Mouse (Mus musculus): ENCODE data around the gene Vmn1r88. TPM values are rescaled to one million over a fixed set of nuclear protein-coding genes. Genes with fewer than 3 reads are reported as not detected.
"Not testable (repeated sequence)": the region's sequence is repeated elsewhere in the genome, so short reads cannot be mapped to it uniquely, and the experiment has no call there.

Vmn1r88 gene
- polyA plus RNA-seq (2014; fragmentation: Nextera tagmentation; extraction: Ambion mirVana) = not detected in 2 replicates

GRCm38 (mm10) chr7:13159268-13159667 lies at the start of gene Vmn1r88:
TSS of gene Vmn1r88 (plus strand) at chr7:13159568.
- Histone ChIP-seq H3K27ac (ENCODE audit: low read depth, low read length) (no peak within 1 kb of the TSS), H3K4me3 (ENCODE audit: low read depth, low read length) (no peak within 1 kb of the TSS), H3K27me3 (ENCODE audit: control insufficient read depth, insufficient read depth, low read length) (no peaks in the 10 kb centered on the region), H3K36me3 (ENCODE audit: control insufficient read depth, insufficient read depth, low read length) (no peaks in the 10 kb centered on the region), H3K9me3 (ENCODE audit: control insufficient read depth, low read length) (no peaks in the 10 kb centered on the region), H3K4me2 (no peak within 1 kb of the TSS), H3K9ac (ENCODE audit: low read length) (no peak within 1 kb of the TSS), H3K4me1 (ENCODE audit: control insufficient read depth, insufficient read depth, low read length) (no peaks in the 10 kb centered on the region)
- DNase-seq (ENCODE audit: low spot score, missing footprints) (no peak), ATAC-seq (ENCODE audit: low FRiP score) (no peak)

GRCm38 (mm10) chr7:13119817-13120216 lies 39.6 kb upstream of the Vmn1r88 start, which contains the start of gene Vmn1r86:
TSS of gene Vmn1r86 (minus strand) at chr7:13119917.
- no peaks in the 10 kb centered on the region for H3K4me1 ChIP-seq (ENCODE audit: control insufficient read depth, insufficient read depth, low read length)
- no peaks in the 10 kb centered on the region for H3K9me3 ChIP-seq (ENCODE audit: control insufficient read depth, low read length)
- no peak within 1 kb of the TSS for H3K27ac ChIP-seq (ENCODE audit: low read depth, low read length)
- no peak within 1 kb of the TSS for H3K9ac ChIP-seq (ENCODE audit: low read length)
- no peak within 1 kb of the TSS for H3K4me2 ChIP-seq
- H3K4me3 ChIP-seq (ENCODE audit: low read depth, low read length) = no peak within 1 kb of the TSS
- no peaks in the 10 kb centered on the region for H3K36me3 ChIP-seq (ENCODE audit: control insufficient read depth, insufficient read depth, low read length)
- ATAC-seq (ENCODE audit: low FRiP score) = no peak
- DNase-seq (ENCODE audit: low spot score, missing footprints) = no peak
- no peaks in the 10 kb centered on the region for H3K27me3 ChIP-seq (ENCODE audit: control insufficient read depth, insufficient read depth, low read length)

GRCm38 (mm10) chr7:13123554-13124153 lies 35.7 kb upstream of the Vmn1r88 start:
- not testable (repeated sequence) for DNase-seq (ENCODE audit: low spot score, missing footprints); H3K9ac ChIP-seq (ENCODE audit: low read length); H3K36me3 ChIP-seq (ENCODE audit: control insufficient read depth, insufficient read depth, low read length); H3K9me3 ChIP-seq (ENCODE audit: control insufficient read depth, low read length); H3K27ac ChIP-seq (ENCODE audit: low read depth, low read length); H3K27me3 ChIP-seq (ENCODE audit: control insufficient read depth, insufficient read depth, low read length); H3K4me3 ChIP-seq (ENCODE audit: low read depth, low read length); H3K4me1 ChIP-seq (ENCODE audit: control insufficient read depth, insufficient read depth, low read length)
- peak overlapping the region; percentile 31 for H3K4me2 ChIP-seq
- peak; percentile 96 for ATAC-seq (ENCODE audit: low FRiP score)
- 0% methylated on average over 16 of the region's 34 CpGs for WGBS

GRCm38 (mm10) chr7:13131856-13132255 lies 27.5 kb upstream of the Vmn1r88 start:
- no peak overlapping the region for H3K9ac ChIP-seq (ENCODE audit: low read length)
- no peaks in the 10 kb centered on the region for H3K36me3 ChIP-seq (ENCODE audit: control insufficient read depth, insufficient read depth, low read length)
- no peak overlapping the region for H3K27ac ChIP-seq (ENCODE audit: low read depth, low read length)
- no peaks in the 10 kb centered on the region for H3K9me3 ChIP-seq (ENCODE audit: control insufficient read depth, low read length)
- no peaks in the 10 kb centered on the region for H3K27me3 ChIP-seq (ENCODE audit: control insufficient read depth, insufficient read depth, low read length)
- no peak overlapping the region for H3K4me3 ChIP-seq (ENCODE audit: low read depth, low read length)
- ATAC-seq (ENCODE audit: low FRiP score) (no peak), DNase-seq (ENCODE audit: low spot score, missing footprints) (no peak)
- H3K4me1 ChIP-seq (ENCODE audit: control insufficient read depth, insufficient read depth, low read length) = no peaks in the 10 kb centered on the region
- 93% methylated on average over 2 of the region's 2 CpGs for WGBS
- no peak overlapping the region for H3K4me2 ChIP-seq

DNA sequence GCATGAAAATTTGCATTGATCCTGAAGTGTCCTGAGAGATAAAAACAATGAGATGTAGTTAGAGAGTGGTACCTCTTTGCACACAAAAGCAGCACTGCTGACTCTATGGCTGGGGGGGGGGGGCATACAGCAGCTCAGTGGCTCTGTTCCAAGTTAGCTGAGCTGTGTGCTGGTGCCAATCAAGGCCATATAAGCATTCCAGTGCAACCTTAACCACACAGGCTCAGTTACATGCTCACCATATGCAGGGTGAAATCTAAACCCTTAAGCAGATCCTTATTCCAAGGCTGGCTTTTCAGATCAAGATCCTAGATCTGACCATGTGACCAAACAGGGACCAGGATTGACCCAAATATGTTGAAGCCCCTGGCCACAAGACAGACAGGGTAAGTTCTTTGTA lies 22.0 kb upstream of the Vmn1r88 start:
- Histone ChIP-seq H3K4me3 (ENCODE audit: low read depth, low read length) (no peak overlapping the region), H3K9ac (ENCODE audit: low read length) (no peak overlapping the region), H3K9me3 (ENCODE audit: control insufficient read depth, low read length) (no peaks in the 10 kb centered on the region), H3K4me1 (ENCODE audit: control insufficient read depth, insufficient read depth, low read length) (no peaks in the 10 kb centered on the region), H3K36me3 (ENCODE audit: control insufficient read depth, insufficient read depth, low read length) (no peaks in the 10 kb centered on the region), H3K27ac (ENCODE audit: low read depth, low read length) (no peak overlapping the region), H3K27me3 (ENCODE audit: control insufficient read depth, insufficient read depth, low read length) (no peaks in the 10 kb centered on the region), H3K4me2 (no peak overlapping the region)
- ATAC-seq (ENCODE audit: low FRiP score) (no peak), DNase-seq (ENCODE audit: low spot score, missing footprints) (no peak)

GRCm38 (mm10) chr7:13140057-13140456 lies 19.3 kb upstream of the Vmn1r88 start, which contains the start of gene Vmn1r87:
TSS of gene Vmn1r87 (minus strand) at chr7:13140157.
- H3K4me1 ChIP-seq (ENCODE audit: control insufficient read depth, insufficient read depth, low read length) = no peaks in the 10 kb centered on the region
- no peak for ATAC-seq (ENCODE audit: low FRiP score)

DNA sequence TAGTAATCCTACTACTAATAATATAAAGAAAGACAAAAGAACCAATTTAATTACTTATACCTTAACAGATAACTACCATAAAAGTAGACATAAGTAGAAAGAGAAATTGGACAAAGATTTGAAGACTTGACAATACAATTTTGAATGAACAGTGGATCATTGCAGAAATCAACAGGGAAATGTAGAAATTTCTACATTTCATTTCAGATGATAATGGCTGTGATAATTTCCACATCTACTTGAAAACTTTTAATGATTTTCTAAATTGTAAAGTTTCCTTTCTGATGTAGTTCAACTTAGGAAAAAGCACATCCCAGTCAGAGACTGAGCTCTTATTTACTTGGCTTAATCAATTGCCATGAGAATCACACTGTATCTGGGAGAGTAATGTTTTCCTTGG lies 53.4 kb downstream of the Vmn1r88 start, which contains the start of gene Vmn1r89:
Gene Vmn1r89 (plus strand): TSS at position 301 of the 400 bp plus-strand sequence.
- Histone ChIP-seq H3K9ac (ENCODE audit: low read length) (no peak within 1 kb of the TSS), H3K27me3 (ENCODE audit: control insufficient read depth, insufficient read depth, low read length) (no peaks in the 10 kb centered on the region), H3K27ac (ENCODE audit: low read depth, low read length) (no peak within 1 kb of the TSS), H3K4me2 (no peak within 1 kb of the TSS), H3K36me3 (ENCODE audit: control insufficient read depth, insufficient read depth, low read length) (no peaks in the 10 kb centered on the region), H3K4me1 (ENCODE audit: control insufficient read depth, insufficient read depth, low read length) (no peaks in the 10 kb centered on the region), H3K9me3 (ENCODE audit: control insufficient read depth, low read length) (no peaks in the 10 kb centered on the region), H3K4me3 (ENCODE audit: low read depth, low read length) (no peak within 1 kb of the TSS)
- ATAC-seq (ENCODE audit: low FRiP score) (no peak), DNase-seq (ENCODE audit: low spot score, missing footprints) (no peak)

More at GRCm38 (mm10) chr7:13140057-13140456, 19.3 kb upstream of the Vmn1r88 start, which contains the start of gene Vmn1r87:
- H3K4me3 ChIP-seq (ENCODE audit: low read depth, low read length) = no peak within 1 kb of the TSS
- no peaks in the 10 kb centered on the region for H3K9me3 ChIP-seq (ENCODE audit: control insufficient read depth, low read length)
- no peak within 1 kb of the TSS for H3K4me2 ChIP-seq
- no peaks in the 10 kb centered on the region for H3K27me3 ChIP-seq (ENCODE audit: control insufficient read depth, insufficient read depth, low read length)
- no peak within 1 kb of the TSS for H3K9ac ChIP-seq (ENCODE audit: low read length)
- H3K36me3 ChIP-seq (ENCODE audit: control insufficient read depth, insufficient read depth, low read length) = no peaks in the 10 kb centered on the region
- H3K27ac ChIP-seq (ENCODE audit: low read depth, low read length) = no peak within 1 kb of the TSS
- no peak for DNase-seq (ENCODE audit: low spot score, missing footprints)
- 76% methylated on average over 1 of the region's 1 CpGs for WGBS

Other genes with a start within 250 kb of the Vmn1r88 start
- 788 and 866 TPM in 2 replicates for gene Rps5, start 237.3 kb upstream of the Vmn1r88 start, polyA plus RNA-seq (2014; fragmentation: Nextera tagmentation; extraction: Ambion mirVana)
- gene Rnf225, start 232.2 kb upstream of the Vmn1r88 start, polyA plus RNA-seq (2014; fragmentation: Nextera tagmentation; extraction: Ambion mirVana) = 0.55 and 0.59 TPM in 2 replicates
- gene Zfp324, start 193.7 kb upstream of the Vmn1r88 start, polyA plus RNA-seq (2014; fragmentation: Nextera tagmentation; extraction: Ambion mirVana) = 7.8 TPM in 2 replicates
- gene Zfp446, start 181.7 kb upstream of the Vmn1r88 start, polyA plus RNA-seq (2014; fragmentation: Nextera tagmentation; extraction: Ambion mirVana) = 9.6 and 9.8 TPM in 2 replicates
- not detected in 2 replicates for gene Slc27a5, start 161.4 kb upstream of the Vmn1r88 start, polyA plus RNA-seq (2014; fragmentation: Nextera tagmentation; extraction: Ambion mirVana)
- 399 and 443 TPM in 2 replicates for gene Trim28, start 160.5 kb upstream of the Vmn1r88 start, polyA plus RNA-seq (2014; fragmentation: Nextera tagmentation; extraction: Ambion mirVana)
- gene Zbtb45, start 149.5 kb upstream of the Vmn1r88 start, polyA plus RNA-seq (2014; fragmentation: Nextera tagmentation; extraction: Ambion mirVana) = 25.7 and 32.8 TPM in 2 replicates
- 133 and 140 TPM in 2 replicates for gene Chmp2a, start 124.8 kb upstream of the Vmn1r88 start, polyA plus RNA-seq (2014; fragmentation: Nextera tagmentation; extraction: Ambion mirVana)
- gene Ube2m, start 121.3 kb upstream of the Vmn1r88 start, polyA plus RNA-seq (2014; fragmentation: Nextera tagmentation; extraction: Ambion mirVana) = 152 and 166 TPM in 2 replicates
- gene Mzf1, start 104.8 kb upstream of the Vmn1r88 start, polyA plus RNA-seq (2014; fragmentation: Nextera tagmentation; extraction: Ambion mirVana) = 1.3 and 2.7 TPM in 2 replicates
- gene Vmn1r85, start 64.4 kb upstream of the Vmn1r88 start, polyA plus RNA-seq (2014; fragmentation: Nextera tagmentation; extraction: Ambion mirVana) = not detected in 2 replicates
- not detected in 2 replicates for gene Vmn1r86, start 39.7 kb upstream of the Vmn1r88 start, polyA plus RNA-seq (2014; fragmentation: Nextera tagmentation; extraction: Ambion mirVana)
- not detected in 2 replicates for gene Vmn1r87, start 19.4 kb upstream of the Vmn1r88 start, polyA plus RNA-seq (2014; fragmentation: Nextera tagmentation; extraction: Ambion mirVana)
- gene Vmn1r89, start 53.5 kb downstream of the Vmn1r88 start, polyA plus RNA-seq (2014; fragmentation: Nextera tagmentation; extraction: Ambion mirVana) = not detected in 2 replicates
- gene Lig1, start 117.7 kb downstream of the Vmn1r88 start, polyA plus RNA-seq (2014; fragmentation: Nextera tagmentation; extraction: Ambion mirVana) = 136 and 137 TPM in 2 replicates
- 8.9 and 9.2 TPM in 2 replicates for gene Zswim9, start 119.2 kb downstream of the Vmn1r88 start, polyA plus RNA-seq (2014; fragmentation: Nextera tagmentation; extraction: Ambion mirVana)
- 1.4 and 1.8 TPM in 2 replicates for gene Pla2g4c, start 165.1 kb downstream of the Vmn1r88 start, polyA plus RNA-seq (2014; fragmentation: Nextera tagmentation; extraction: Ambion mirVana)
- not detected in 2 replicates for gene Cabp5, start 238.6 kb downstream of the Vmn1r88 start, polyA plus RNA-seq (2014; fragmentation: Nextera tagmentation; extraction: Ambion mirVana)

All from midbrain, embryonic 11.5 days (tissue).